19 mouse cellular contexts compared by ENCODE assay signal in the genomic region with DNA sequence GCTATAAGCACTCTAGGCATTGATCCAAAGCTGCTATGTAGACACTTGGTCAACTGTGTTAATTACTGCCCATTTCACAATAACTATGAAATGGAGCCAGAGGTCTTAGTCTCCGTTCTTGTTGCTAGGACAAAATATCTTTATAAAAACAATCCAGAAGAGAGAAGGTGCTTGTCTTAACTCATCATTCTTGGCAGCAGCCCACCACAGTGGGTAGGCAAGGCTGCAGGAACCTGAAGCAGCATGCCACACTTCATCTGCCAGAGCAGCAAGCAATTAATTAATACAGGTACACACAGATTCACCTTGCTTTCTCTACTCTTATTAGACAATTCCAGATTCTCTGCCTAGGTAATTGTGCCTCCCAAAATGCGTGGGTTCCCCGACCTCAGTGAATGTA.
DNase-seq lines count a peak whose midpoint lies in the region; ATAC-seq and TF ChIP-seq lines count a peak whose summit lies in the region.
"Had no signal": no experiment of that assay in that cellular context is flagged by ENCODE, and none has a peak within 500 bp of the region (broad histone marks: within the 10 kb centered on the region; RNA-seq: fewer than 3 reads in every experiment).

No protein-coding gene starts in this region.

- H3K4me1 ChIP-seq in embryonic facial prominence, embryonic 14.5 days (ENCODE audit: control insufficient read depth, insufficient read depth, low read length), result no peaks in the 10 kb centered on the region
- no peaks in the 10 kb centered on the region for H3K4me1 ChIP-seq in embryonic facial prominence, embryonic 10.5 days
- H3K4me1 ChIP-seq in liver, adult 2 months (ENCODE audit: control insufficient read depth, insufficient read depth, low read length), result peaks cover 13% of the 10 kb centered on the region
- no peaks in the 10 kb centered on the region for H3K4me1 ChIP-seq in liver, embryonic 11.5 days (replicated peaks; ENCODE audit: control insufficient read depth, insufficient read depth, low read length)
- H3K4me1 ChIP-seq: embryonic facial prominence, embryonic 13.5 days had no signal

- H3K9ac ChIP-seq in embryonic facial prominence, embryonic 14.5 days (ENCODE audit: low read depth, low read length), result no peak overlapping the region
- no peak overlapping the region for H3K9ac ChIP-seq in liver, adult 2 months (ENCODE audit: low read depth, low read length)
- no peak overlapping the region for H3K9ac ChIP-seq in liver, embryonic 11.5 days (ENCODE audit: low read depth, low read length)
- H3K9ac ChIP-seq: embryonic facial prominence, embryonic 13.5 days; forebrain, embryonic 12.5 days had no signal

- TF ChIP-seq CTCF in liver, adult 2 months (IDR thresholded peaks at IDR 0.05; ENCODE audit: low read depth, low read length), result no peak

- H3K9me3 ChIP-seq in embryonic facial prominence, embryonic 14.5 days (ENCODE audit: control insufficient read depth, low read length), result no peaks in the 10 kb centered on the region
- no peaks in the 10 kb centered on the region for H3K9me3 ChIP-seq in embryonic facial prominence, embryonic 10.5 days
- H3K9me3 ChIP-seq in liver, embryonic 11.5 days (ENCODE audit: control insufficient read depth, low read length), result no peaks in the 10 kb centered on the region
- H3K9me3 ChIP-seq: embryonic facial prominence, embryonic 13.5 days; forebrain, embryonic 10.5 days; forebrain, embryonic 12.5 days had no signal

- H3K4me2 ChIP-seq in embryonic facial prominence, embryonic 14.5 days (ENCODE audit: low read depth, low read length), result no peak overlapping the region
- no peak overlapping the region for H3K4me2 ChIP-seq in liver, embryonic 11.5 days
- H3K4me2 ChIP-seq: embryonic facial prominence, embryonic 13.5 days; forebrain, embryonic 12.5 days had no signal

- H3K4me3 ChIP-seq in embryonic facial prominence, embryonic 14.5 days (ENCODE audit: low read depth, low read length), result no peak overlapping the region
- H3K4me3 ChIP-seq in embryonic facial prominence, embryonic 10.5 days, result no peak overlapping the region
- H3K4me3 ChIP-seq in liver, adult 2 months (ENCODE audit: insufficient read depth, low read depth, low read length), result no peak overlapping the region
- H3K4me3 ChIP-seq in liver, embryonic 11.5 days (ENCODE audit: low read depth, low read length), result no peak overlapping the region
- H3K4me3 ChIP-seq: embryonic facial prominence, embryonic 13.5 days; forebrain, embryonic 10.5 days; forebrain, embryonic 12.5 days had no signal

- H3K27ac ChIP-seq in embryonic facial prominence, embryonic 14.5 days (replicated peaks; ENCODE audit: low read depth, low read length), result no peak overlapping the region
- no peak overlapping the region for H3K27ac ChIP-seq in embryonic facial prominence, embryonic 10.5 days (replicated peaks)
- no peak overlapping the region for H3K27ac ChIP-seq in liver, adult 2 months (replicated peaks; ENCODE audit: insufficient read depth, low read depth, low read length)
- no peak overlapping the region for H3K27ac ChIP-seq in liver, embryonic 11.5 days (ENCODE audit: low read depth, low read length)
- H3K27ac ChIP-seq: embryonic facial prominence, embryonic 13.5 days; forebrain, embryonic 10.5 days; forebrain, embryonic 12.5 days had no signal

- TF ChIP-seq POLR2A in liver, adult 2 months (IDR thresholded peaks at IDR 0.05; ENCODE audit: extremely low read depth, insufficient read depth, low read length), result no peak

- H3K27me3 ChIP-seq in embryonic facial prominence, embryonic 14.5 days (replicated peaks; ENCODE audit: control insufficient read depth, insufficient read depth, low read length), result no peaks in the 10 kb centered on the region
- no peaks in the 10 kb centered on the region for H3K27me3 ChIP-seq in embryonic facial prominence, embryonic 10.5 days (replicated peaks; ENCODE audit: low read depth, poor library complexity, severe bottlenecking)
- H3K27me3 ChIP-seq in liver, adult 2 months (ENCODE audit: control insufficient read depth, insufficient read depth, low read length), result no peaks in the 10 kb centered on the region
- H3K27me3 ChIP-seq in liver, embryonic 11.5 days (replicated peaks; ENCODE audit: control insufficient read depth, insufficient read depth, low read length), result no peaks in the 10 kb centered on the region
- H3K27me3 ChIP-seq: embryonic facial prominence, embryonic 13.5 days; forebrain, embryonic 12.5 days had no signal

- no peaks in the 10 kb centered on the region for H3K79me2 ChIP-seq in liver, adult 2 months (ENCODE audit: control insufficient read depth, insufficient read depth, low read length)

- 85% methylated on average over 3 of the region's 3 CpGs for WGBS in embryonic facial prominence, embryonic 14.5 days
- 90% methylated on average over 3 of the region's 3 CpGs for WGBS in embryonic facial prominence, embryonic 10.5 days
- WGBS in liver, adult 2 months, result 68% methylated on average over 3 of the region's 3 CpGs
- 82% methylated on average over 3 of the region's 3 CpGs for WGBS in liver, embryonic 11.5 days

- peak; percentile 20 for DNase-seq in embryonic facial prominence, embryonic 14.5 days (ENCODE audit: low spot score)
- DNase-seq in embryonic facial prominence, embryonic 10.5 days (ENCODE audit: low spot score), result no peak
- DNase-seq in liver, adult 2 months (ENCODE audit: extremely low read depth, low read depth, low spot score), result peak; percentile 39
- no peak for DNase-seq in liver, embryonic 11.5 days (ENCODE audit: low spot score)
- peak; percentile 95 for DNase-seq in fat pad, adult 2 months (ENCODE audit: extremely low read depth, low read depth, low spot score)
- peak; percentile 90 for DNase-seq in gonadal fat pad, adult 2 months (ENCODE audit: low read depth)
- DNase-seq in thymus, postnatal 4 days, result no peak
- DNase-seq: adrenal gland, adult 2 months; adrenal gland, postnatal 14 days; adrenal gland, postnatal 36 days; cerebellum, adult 11-12 months; cerebellum, adult 2 months; cerebellum, adult 9-10 months; cerebellum, postnatal 25 days had no signal

- no peaks in the 10 kb centered on the region for H3K36me3 ChIP-seq in embryonic facial prominence, embryonic 14.5 days (ENCODE audit: control insufficient read depth, insufficient read depth, low read length)
- H3K36me3 ChIP-seq in embryonic facial prominence, embryonic 10.5 days (replicated peaks), result no peaks in the 10 kb centered on the region
- H3K36me3 ChIP-seq in liver, adult 2 months (ENCODE audit: control insufficient read depth, insufficient read depth, low read length), result no peaks in the 10 kb centered on the region
- H3K36me3 ChIP-seq in liver, embryonic 11.5 days (ENCODE audit: control insufficient read depth, insufficient read depth, low read length), result no peaks in the 10 kb centered on the region
- H3K36me3 ChIP-seq: embryonic facial prominence, embryonic 13.5 days; forebrain, embryonic 10.5 days; forebrain, embryonic 12.5 days had no signal

- no peak for ATAC-seq in embryonic facial prominence, embryonic 14.5 days (ENCODE audit: low read depth)
- ATAC-seq in liver, embryonic 11.5 days (replicated peaks; ENCODE audit: low FRiP score), result no peak
- ATAC-seq: forebrain, embryonic 14.5 days; forebrain, embryonic 16.5 days had no signal

Comparison
In these comparisons a context has a peak if more than half of its experiments do, and no peak if none do; other contexts are left out.
1. DNase-seq: peak in embryonic facial prominence, embryonic 14.5 days (single experiment), liver, adult 2 months (single experiment), fat pad, adult 2 months (single experiment) and gonadal fat pad, adult 2 months (single experiment); none in embryonic facial prominence, embryonic 10.5 days (single experiment), liver, embryonic 11.5 days (single experiment) and thymus, postnatal 4 days (single experiment).